Mouse (Mus musculus) spleen, adult 2 months (tissue): Measurements from ENCODE around the gene Ccdc117. TPM values are rescaled to one million over a fixed set of nuclear protein-coding genes. Genes with fewer than 3 reads are reported as not detected.
"Not testable (repeated sequence)": the region's sequence is repeated elsewhere in the genome, so short reads cannot be mapped to it uniquely, and the experiment has no call there.

Experiments used
- DNase-seq, 2 experiments: peaks; one replicate each; pipeline versions ENCODE4 v3.0.0 to v3.0.0-alpha.2; 2012 to 2021; ENCODE audit warnings: low spot score in 2 of 2, low read depth in 1 of 2
- H3K27ac ChIP-seq: fragments of 200-500 bp; 2 replicates; pipeline ENCODE4 v1.5.1; 2012; ENCODE audit warnings: low read length, inconsistent platforms; ENCODE audit not compliant: insufficient read depth
- H3K27me3 ChIP-seq: fragments of 200-500 bp; 2 replicates; pipeline ENCODE4 v1.6.1; 2012; ENCODE audit warnings: mild to moderate bottlenecking, moderate library complexity, low read length, inconsistent platforms; ENCODE audit not compliant: control insufficient read depth, insufficient read depth
- H3K36me3 ChIP-seq: fragments of 200-500 bp; 2 replicates; pipeline ENCODE4 v1.6.1; 2012; ENCODE audit warnings: mild to moderate bottlenecking, low read length, inconsistent platforms; ENCODE audit not compliant: control insufficient read depth, insufficient read depth
- H3K4me1 ChIP-seq: fragments of 200-500 bp; 2 replicates; pipeline ENCODE4 v1.6.1; 2011; ENCODE audit warnings: inconsistent platforms; ENCODE audit not compliant: control insufficient read depth, insufficient read depth, insufficient read length
- H3K4me3 ChIP-seq: fragments of 200-500 bp; 2 replicates; pipeline ENCODE4 v1.5.1; 2011; ENCODE audit warnings: mild to moderate bottlenecking, inconsistent platforms; ENCODE audit not compliant: insufficient read depth, insufficient read length; ENCODE audit errors: extremely low read depth
- CTCF ChIP-seq: fragments of 200-500 bp; IDR thresholded peaks from 2 replicates; pipeline ENCODE4 v1.5.1; 2011; ENCODE audit warnings: mild to moderate bottlenecking, inconsistent platforms; ENCODE audit not compliant: insufficient read depth, insufficient read length, insufficient replicate concordance; ENCODE audit errors: extremely low read depth
- POLR2A ChIP-seq: fragments of 200-500 bp; IDR thresholded peaks from 2 replicates; pipeline ENCODE4 v1.6.1; 2011; ENCODE audit warnings: low read depth, low read length, inconsistent platforms
- WGBS: fragments of 180-500 bp; shearing (Covaris S2); methylation state at CpG from one replicate; pipeline ENCODE4 v1.1.7; 2018; 5-methylcytosine and 5-hydroxymethylcytosine counted together
- polyA plus RNA-seq: library from polyadenylated mRNA; depleted of rRNA; stranded (reverse); fragments of >200 nt; gene quantifications from 2 replicates; pipeline ENCODE4 v1.2.3, GENCODE M21; 2012

The Ccdc117 gene
- polyA plus RNA-seq, 1 experiment: 5.6 TPM

DNA sequence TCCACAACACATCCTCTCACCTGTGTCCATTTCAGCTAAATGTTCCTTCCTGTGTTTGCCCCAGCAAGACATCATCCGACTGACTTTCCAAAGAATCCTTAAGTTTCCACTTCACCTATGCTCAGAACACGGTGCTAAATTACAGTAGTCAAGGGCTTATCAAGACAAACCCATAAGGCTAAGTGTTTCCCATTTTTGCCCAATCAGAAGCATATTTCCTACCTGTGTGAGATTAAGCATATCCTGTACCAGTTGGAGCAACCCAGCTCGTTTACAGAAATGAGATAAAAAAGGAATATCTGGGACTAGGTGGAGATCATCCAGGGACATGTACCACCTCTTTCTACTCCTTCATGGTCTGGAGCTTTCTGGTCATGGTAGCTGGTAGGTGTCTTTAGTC is 4.7 kb upstream of the Ccdc117 start:
- WGBS: 84% methylated on average over 3 of the region's 3 CpGs
- H3K27ac ChIP-seq: no peak overlapping the region
- H3K4me3 ChIP-seq: no peak overlapping the region
- DNase-seq: no peak
- no peaks in the 10 kb centered on the region for H3K36me3 ChIP-seq
- no peak for TF ChIP-seq CTCF
- no peak for TF ChIP-seq POLR2A
- H3K4me1 ChIP-seq: no peaks in the 10 kb centered on the region
- H3K27me3 ChIP-seq: no peaks in the 10 kb centered on the region

DNA sequence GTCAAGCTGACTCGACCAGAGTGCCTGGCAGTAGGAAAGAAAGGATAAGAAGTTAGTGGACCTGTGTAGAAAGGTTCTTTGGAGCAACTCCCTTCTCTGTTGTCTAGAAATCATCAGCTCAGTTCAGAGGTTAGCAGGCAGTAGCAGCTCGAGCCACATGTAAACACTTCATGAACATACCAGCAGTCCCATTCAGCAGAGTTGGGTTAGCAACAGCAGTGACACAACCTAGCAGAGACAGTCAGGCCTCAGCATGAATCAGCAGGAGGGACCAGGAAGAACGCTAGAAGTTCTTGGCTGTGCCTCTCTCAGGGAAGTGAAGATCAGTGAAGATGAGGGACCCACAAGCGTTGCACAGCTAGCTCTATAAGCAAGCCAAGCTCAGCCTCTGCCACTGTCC is 3.5 kb upstream of the Ccdc117 start:
- no peaks in the 10 kb centered on the region for H3K36me3 ChIP-seq
- TF ChIP-seq POLR2A: no peak
- no peak for TF ChIP-seq CTCF
- no peak for DNase-seq
- peaks cover 2% of the 10 kb centered on the region; the same call in 1 of the 2 replicates for H3K4me1 ChIP-seq
- no peaks in the 10 kb centered on the region for H3K27me3 ChIP-seq
- H3K27ac ChIP-seq: no peak overlapping the region
- WGBS: 74% methylated on average over 4 of the region's 4 CpGs
- no peak overlapping the region for H3K4me3 ChIP-seq

- not testable (repeated sequence) for H3K27ac ChIP-seq, H3K27me3 ChIP-seq, H3K36me3 ChIP-seq, H3K4me3 ChIP-seq, DNase-seq, H3K4me1 ChIP-seq
- WGBS: 79% methylated on average over 1 of the region's 1 CpGs
Measured at GRCm38 (mm10) chr11:5544709-5545108, 2.7 kb upstream of the Ccdc117 start.

DNA sequence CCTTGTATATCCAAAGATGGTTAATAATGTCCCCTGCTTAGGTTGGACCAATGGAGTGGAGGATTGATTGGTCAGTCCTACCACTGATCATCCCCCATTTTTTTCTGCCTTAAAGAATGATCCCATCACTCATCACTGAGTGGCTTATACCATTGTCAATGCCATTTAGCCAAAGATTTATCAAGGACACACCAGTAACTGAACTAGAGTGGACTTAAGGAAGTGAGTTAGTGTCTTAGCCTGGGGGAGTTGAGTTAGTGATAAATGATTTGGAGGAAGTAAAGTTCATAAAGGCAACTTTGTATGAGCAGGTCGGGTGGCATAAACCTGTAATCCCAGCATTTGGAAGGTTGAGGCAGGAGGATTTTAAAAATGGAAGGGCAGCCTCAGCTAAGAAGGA is 1.3 kb upstream of the Ccdc117 start:
- H3K27me3 ChIP-seq: no peaks in the 10 kb centered on the region
- no peak for TF ChIP-seq POLR2A
- TF ChIP-seq CTCF: no peak
- peaks cover 4% of the 10 kb centered on the region; the same call in 1 of the 2 replicates for H3K36me3 ChIP-seq
- 68% methylated on average over 1 of the region's 1 CpGs for WGBS
- DNase-seq: no peak
- H3K4me1 ChIP-seq: peaks cover 5% of the 10 kb centered on the region; the same call in 1 of the 2 replicates
- no peak overlapping the region for H3K27ac ChIP-seq
- no peak overlapping the region for H3K4me3 ChIP-seq

DNA sequence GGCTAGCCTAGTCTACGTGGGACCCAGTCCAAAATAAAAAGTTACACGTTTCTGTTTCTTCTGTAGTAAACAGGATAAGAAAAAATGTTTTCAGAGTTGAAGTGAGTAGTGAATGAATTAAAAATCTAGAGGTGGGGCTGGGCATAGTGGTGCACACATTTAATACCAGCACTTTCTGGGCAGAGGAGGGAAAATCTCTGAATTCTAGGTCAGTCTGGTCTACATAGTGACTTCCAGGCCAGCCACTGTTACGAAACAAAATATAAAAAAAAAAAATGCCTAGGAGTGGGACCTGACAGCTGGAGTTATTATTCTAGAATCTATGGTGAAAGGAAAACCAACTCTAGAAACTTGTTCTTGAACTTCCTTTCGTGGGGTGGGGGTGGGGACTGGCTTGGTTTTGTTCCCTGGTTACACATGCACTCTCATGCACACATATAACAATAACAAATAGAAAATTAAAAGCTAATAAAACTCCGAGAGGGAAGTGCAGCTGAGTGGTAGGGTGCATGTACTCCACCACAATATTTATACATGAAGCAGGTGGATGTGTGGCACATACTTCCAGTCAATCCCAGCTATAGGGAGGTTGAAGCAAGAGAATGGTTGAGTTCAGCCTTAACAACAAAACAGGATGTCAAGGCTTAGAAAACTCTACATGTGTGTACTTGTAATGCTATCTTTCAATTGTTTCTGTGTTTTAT is 647 bp upstream of the Ccdc117 start:
- H3K27ac ChIP-seq: no peak overlapping the region
- no peak overlapping the region for H3K4me3 ChIP-seq
- TF ChIP-seq CTCF (no peak), POLR2A (no peak)
- H3K27me3 ChIP-seq: no peaks in the 10 kb centered on the region
- peaks cover 5% of the 10 kb centered on the region; the same call in 1 of the 2 replicates for H3K4me1 ChIP-seq
- DNase-seq: no peak
- 36% methylated on average over 5 of the region's 5 CpGs for WGBS
- H3K36me3 ChIP-seq: peaks cover 6% of the 10 kb centered on the region

- DNase-seq: peak in 1 of 2 experiments; percentile 31
- no peak for TF ChIP-seq CTCF
- TF ChIP-seq POLR2A: no peak
- Histone ChIP-seq H3K4me1 (peaks cover 5% of the 10 kb centered on the region; the same call in 1 of the 2 replicates), H3K27ac (peak overlapping the region; percentile 92), H3K36me3 (peaks cover 6% of the 10 kb centered on the region), H3K4me3 (peak overlapping the region; percentile 88), H3K27me3 (no peaks in the 10 kb centered on the region)
- under 1% methylated on average over 28 of the region's 28 CpGs for WGBS
Measured at GRCm38 (mm10) chr11:5541230-5541798, 673 bp downstream of the Ccdc117 start.

DNA sequence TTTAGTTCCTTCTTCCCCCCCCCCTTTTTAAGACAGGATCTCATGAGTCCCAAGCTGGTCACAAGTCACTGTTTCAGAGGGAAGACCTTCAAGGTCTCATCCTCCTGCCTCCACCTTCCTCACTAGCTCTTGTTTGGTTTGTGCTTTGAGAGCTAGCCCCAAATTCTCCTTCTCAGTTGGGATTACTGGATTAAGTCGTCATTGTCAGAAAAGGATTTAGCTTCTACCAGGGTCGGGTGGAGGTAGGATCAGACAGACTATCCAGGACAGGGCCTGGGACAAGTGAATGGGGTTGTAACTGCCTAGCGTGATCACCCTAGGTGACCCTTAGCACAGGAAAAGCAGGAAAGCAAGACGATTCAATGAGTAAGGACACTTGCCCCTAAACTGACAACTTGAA is 1.7 kb downstream of the Ccdc117 start:
- no peak overlapping the region for H3K4me3 ChIP-seq
- H3K27me3 ChIP-seq: no peaks in the 10 kb centered on the region
- no peak overlapping the region for H3K27ac ChIP-seq
- H3K4me1 ChIP-seq: peaks cover 5% of the 10 kb centered on the region; the same call in 1 of the 2 replicates
- whole genome bisulfite sequencing: 68% methylated on average over 4 of the region's 4 CpGs
- TF ChIP-seq CTCF (no peak), POLR2A (no peak)
- DNase-seq: no peak
- H3K36me3 ChIP-seq: peaks cover 7% of the 10 kb centered on the region

- 90% methylated on average over 4 of the region's 4 CpGs for WGBS
- peaks cover 25% of the 10 kb centered on the region for H3K36me3 ChIP-seq
- H3K27ac ChIP-seq, H3K4me3 ChIP-seq, H3K27me3 ChIP-seq, H3K4me1 ChIP-seq, DNase-seq: not testable (repeated sequence)
Measured at GRCm38 (mm10) chr11:5537454-5537853, 4.5 kb downstream of the Ccdc117 start.
